Mouse (Mus musculus): ENCODE results near the gene Tspan17.

DNA sequence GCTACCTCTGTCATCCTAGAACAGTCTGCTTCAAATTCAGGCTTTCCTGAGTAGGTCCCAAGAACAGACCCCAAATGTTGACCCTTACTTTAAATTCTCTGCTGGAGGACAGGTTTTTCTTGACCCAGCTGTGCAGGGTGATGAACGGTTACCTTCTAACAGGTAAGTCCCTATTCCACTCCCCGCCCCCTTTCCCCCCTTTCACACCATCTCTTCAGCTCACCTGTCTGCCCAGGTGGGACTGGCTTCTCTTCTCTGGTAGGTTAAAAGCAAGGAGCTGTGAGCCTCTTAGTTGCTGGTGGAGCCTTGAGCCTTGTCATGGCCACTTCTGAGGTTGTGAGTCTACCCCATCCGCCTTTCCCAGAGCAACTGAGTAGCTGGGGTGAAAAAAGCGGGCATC, 5.5 kb upstream of the Tspan17 start, which contains the start of gene Eif4e1b:
- no peak for TF ChIP-seq POLR2A (IDR thresholded peaks at IDR 0.05; ENCODE audit: borderline replicate concordance, low read depth, low read length)
- no peak for TF ChIP-seq CTCF (IDR thresholded peaks at IDR 0.05; ENCODE audit: low read depth, low read length)
